Mouse (Mus musculus) liver, postnatal 0 days (tissue): Measurements from ENCODE around the gene Tbc1d16.

Experiments
- CTCF ChIP-seq: sonication (generic); IDR thresholded peaks from 2 replicates; pipeline ENCODE4 v1.5.1; 2016; ENCODE audit warnings: antibody characterized with exemption, low read depth
- EP300 ChIP-seq: IDR thresholded peaks from 2 replicates; pipeline ENCODE4 v1.6.1; 2016; ENCODE audit warnings: antibody characterized with exemption, low read depth, mild to moderate bottlenecking

GRCm38 (mm10) chr11:119157377-119158189 lies 70.7 kb downstream of the Tbc1d16 start:
- TF ChIP-seq EP300 (no peak), CTCF (no peak)
